Mouse (Mus musculus): ENCODE measurements at regions not wholly inside any gene's neighbourhood (a gene's known extent, or its start where the extent isn't known, plus 50 kb on each side); places are given as distances from the start of the nearest gene placed in this dataset.
A peak's percentile ranks its signal among the peaks of the same experiment; 100 is the strongest.

DNA sequence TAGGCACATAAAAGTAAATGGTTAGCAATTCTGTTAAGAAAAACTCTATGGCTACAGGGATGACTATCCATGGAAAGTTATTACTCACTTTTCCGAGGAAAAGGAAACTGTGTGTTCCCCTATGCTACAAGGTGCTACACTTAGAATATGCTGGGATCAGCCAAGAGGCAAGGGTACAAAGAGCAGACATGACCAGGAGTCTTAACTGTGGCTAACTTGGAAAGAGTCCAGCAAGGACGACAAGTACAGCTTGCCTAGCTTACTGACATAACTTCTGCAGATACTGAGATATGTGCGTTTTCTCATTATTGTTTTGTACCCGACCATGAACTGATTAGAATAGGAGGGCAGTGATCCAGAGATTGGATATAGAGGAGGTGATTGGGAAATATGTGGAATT is 296.4 kb downstream of the Gm16223 start:
- Histone ChIP-seq H3K4me2 (ENCODE audit: low read length) (no peak overlapping the region), H3K27ac (ENCODE audit: low read length) (no peak overlapping the region), H3K9me3 (replicated peaks; ENCODE audit: control insufficient read depth, low read length, poor library complexity, severe bottlenecking) (no peaks in the 10 kb centered on the region), H3K4me3 (ENCODE audit: low read depth, low read length) (no peak overlapping the region), H3K27me3 (ENCODE audit: control insufficient read depth, insufficient read depth, low read depth, low read length) (no peaks in the 10 kb centered on the region), H3K36me3 (ENCODE audit: control insufficient read depth, insufficient read depth, low read length) (no peaks in the 10 kb centered on the region), H3K4me1 (ENCODE audit: control insufficient read depth, insufficient read depth, low read length) (no peaks in the 10 kb centered on the region), H3K9ac (ENCODE audit: low read depth, low read length) (no peak overlapping the region)
- 85% methylated on average over 4 of the region's 4 CpGs for WGBS
- ATAC-seq, result no peak

DNA sequence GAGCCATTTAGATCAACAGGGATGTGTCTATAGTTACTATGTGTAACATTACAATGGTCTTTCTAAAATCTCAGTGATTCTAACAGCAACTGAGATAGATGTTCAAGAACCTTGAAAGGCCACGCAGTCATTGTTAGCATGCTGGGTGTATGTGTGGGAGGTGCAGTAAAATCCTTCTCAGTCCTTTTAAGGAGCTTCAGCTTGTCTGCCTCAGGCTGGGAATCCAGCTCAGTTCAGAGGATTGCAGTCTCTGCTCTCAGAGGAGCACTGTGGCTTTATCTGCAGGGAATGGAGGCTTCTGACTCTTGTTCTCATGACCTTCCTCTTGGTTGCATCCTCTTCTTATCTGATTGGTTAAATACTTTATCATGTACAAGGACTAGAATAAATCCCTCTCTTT is 320.2 kb downstream of the Gm16223 start:
- H3K36me3 ChIP-seq (ENCODE audit: control insufficient read depth, insufficient read depth, low read length), result no peaks in the 10 kb centered on the region
- no peak overlapping the region for H3K27ac ChIP-seq (ENCODE audit: low read length)
- 75% methylated on average over 1 of the region's 1 CpGs for WGBS
- no peaks in the 10 kb centered on the region for H3K9me3 ChIP-seq (replicated peaks; ENCODE audit: control insufficient read depth, low read length, poor library complexity, severe bottlenecking)
- ATAC-seq, result no peak
- H3K4me2 ChIP-seq (ENCODE audit: low read length), result no peak overlapping the region
- H3K9ac ChIP-seq (ENCODE audit: low read depth, low read length), result no peak overlapping the region
- H3K27me3 ChIP-seq (ENCODE audit: control insufficient read depth, insufficient read depth, low read depth, low read length), result no peaks in the 10 kb centered on the region
- no peaks in the 10 kb centered on the region for H3K4me1 ChIP-seq (ENCODE audit: control insufficient read depth, insufficient read depth, low read length)
- no peak overlapping the region for H3K4me3 ChIP-seq (ENCODE audit: low read depth, low read length)

DNA sequence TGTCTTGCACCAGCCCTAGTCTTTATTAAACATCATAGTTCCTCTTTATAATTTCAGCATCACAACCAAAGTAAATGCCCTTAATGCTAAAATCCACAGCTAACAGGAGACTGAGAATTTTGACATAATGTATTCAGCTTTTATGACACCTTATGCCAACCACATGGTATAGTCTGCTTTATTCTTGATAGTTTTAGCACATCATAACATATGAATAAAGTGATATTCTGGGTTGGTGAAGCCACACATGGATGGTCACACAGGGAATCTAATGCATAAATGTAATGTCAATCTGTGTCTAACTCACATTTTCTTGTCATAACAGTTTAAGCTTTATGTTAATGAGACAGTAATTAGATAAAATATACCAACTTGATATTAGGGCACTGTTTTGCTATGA is 328.9 kb downstream of the Gm16223 start:
- H3K27ac ChIP-seq (ENCODE audit: low read length), result no peak overlapping the region
- H3K9me3 ChIP-seq (replicated peaks; ENCODE audit: control insufficient read depth, low read length, poor library complexity, severe bottlenecking), result no peaks in the 10 kb centered on the region
- H3K27me3 ChIP-seq (ENCODE audit: control insufficient read depth, insufficient read depth, low read depth, low read length), result no peaks in the 10 kb centered on the region
- H3K9ac ChIP-seq (ENCODE audit: low read depth, low read length), result no peak overlapping the region
- H3K4me2 ChIP-seq (ENCODE audit: low read length), result no peak overlapping the region
- no peaks in the 10 kb centered on the region for H3K36me3 ChIP-seq (ENCODE audit: control insufficient read depth, insufficient read depth, low read length)
- H3K4me1 ChIP-seq (ENCODE audit: control insufficient read depth, insufficient read depth, low read length), result no peaks in the 10 kb centered on the region
- no peak overlapping the region for H3K4me3 ChIP-seq (ENCODE audit: low read depth, low read length)
- ATAC-seq, result no peak

GRCm38 (mm10) chr5:42409981-42410380 is 342.2 kb downstream of the Gm16223 start:
- Histone ChIP-seq H3K27me3 (ENCODE audit: control insufficient read depth, insufficient read depth, low read depth, low read length) (no peaks in the 10 kb centered on the region), H3K4me2 (ENCODE audit: low read length) (no peak overlapping the region), H3K36me3 (ENCODE audit: control insufficient read depth, insufficient read depth, low read length) (no peaks in the 10 kb centered on the region), H3K4me1 (ENCODE audit: control insufficient read depth, insufficient read depth, low read length) (no peaks in the 10 kb centered on the region), H3K9me3 (replicated peaks; ENCODE audit: control insufficient read depth, low read length, poor library complexity, severe bottlenecking) (no peaks in the 10 kb centered on the region), H3K27ac (ENCODE audit: low read length) (no peak overlapping the region), H3K9ac (ENCODE audit: low read depth, low read length) (no peak overlapping the region), H3K4me3 (ENCODE audit: low read depth, low read length) (no peak overlapping the region)
- no peak for ATAC-seq

- ATAC-seq, result no peak
These were observed 344.5 kb downstream of the Gm16223 start for GRCm38 (mm10) chr5:42412296-42412695.

DNA sequence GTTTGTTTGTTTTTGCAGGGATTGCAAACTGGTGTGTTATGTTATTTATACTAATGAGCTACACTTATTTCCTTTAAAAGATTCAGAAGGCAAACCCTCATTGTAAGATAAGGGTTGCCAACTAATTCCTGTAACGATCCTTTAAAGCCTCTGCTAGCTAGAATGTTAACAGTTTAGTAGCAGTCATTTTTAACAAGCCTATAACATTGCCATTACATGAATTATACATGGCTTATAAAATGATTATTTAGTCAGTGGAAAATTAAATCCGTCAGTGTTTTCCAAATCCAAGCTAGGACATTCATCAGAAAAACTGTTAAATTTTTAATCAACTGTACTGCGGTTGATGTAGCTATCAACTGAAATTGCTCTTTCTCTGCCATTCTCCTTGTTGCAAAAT is 358.1 kb downstream of the Gm16223 start:
- Histone ChIP-seq H3K9me3 (replicated peaks; ENCODE audit: control insufficient read depth, low read length, poor library complexity, severe bottlenecking) (no peaks in the 10 kb centered on the region), H3K27ac (ENCODE audit: low read length) (no peak overlapping the region), H3K9ac (ENCODE audit: low read depth, low read length) (no peak overlapping the region), H3K4me2 (ENCODE audit: low read length) (no peak overlapping the region), H3K27me3 (ENCODE audit: control insufficient read depth, insufficient read depth, low read depth, low read length) (no peaks in the 10 kb centered on the region), H3K4me3 (ENCODE audit: low read depth, low read length) (no peak overlapping the region), H3K4me1 (ENCODE audit: control insufficient read depth, insufficient read depth, low read length) (no peaks in the 10 kb centered on the region), H3K36me3 (ENCODE audit: control insufficient read depth, insufficient read depth, low read length) (no peaks in the 10 kb centered on the region)
- WGBS, result 51% methylated on average over 3 of the region's 3 CpGs
- peak; percentile 25; the same call in 1 of the 2 replicates for ATAC-seq

More at GRCm38 (mm10) chr5:42412296-42412695, 344.5 kb downstream of the Gm16223 start:
- Histone ChIP-seq H3K36me3 (ENCODE audit: control insufficient read depth, insufficient read depth, low read length) (no peaks in the 10 kb centered on the region), H3K27me3 (ENCODE audit: control insufficient read depth, insufficient read depth, low read depth, low read length) (no peaks in the 10 kb centered on the region), H3K9me3 (replicated peaks; ENCODE audit: control insufficient read depth, low read length, poor library complexity, severe bottlenecking) (no peaks in the 10 kb centered on the region), H3K4me3 (ENCODE audit: low read depth, low read length) (no peak overlapping the region), H3K4me2 (ENCODE audit: low read length) (no peak overlapping the region), H3K27ac (ENCODE audit: low read length) (no peak overlapping the region), H3K9ac (ENCODE audit: low read depth, low read length) (no peak overlapping the region), H3K4me1 (ENCODE audit: control insufficient read depth, insufficient read depth, low read length) (no peaks in the 10 kb centered on the region)
- WGBS, result 19% methylated on average over 1 of the region's 1 CpGs

DNA sequence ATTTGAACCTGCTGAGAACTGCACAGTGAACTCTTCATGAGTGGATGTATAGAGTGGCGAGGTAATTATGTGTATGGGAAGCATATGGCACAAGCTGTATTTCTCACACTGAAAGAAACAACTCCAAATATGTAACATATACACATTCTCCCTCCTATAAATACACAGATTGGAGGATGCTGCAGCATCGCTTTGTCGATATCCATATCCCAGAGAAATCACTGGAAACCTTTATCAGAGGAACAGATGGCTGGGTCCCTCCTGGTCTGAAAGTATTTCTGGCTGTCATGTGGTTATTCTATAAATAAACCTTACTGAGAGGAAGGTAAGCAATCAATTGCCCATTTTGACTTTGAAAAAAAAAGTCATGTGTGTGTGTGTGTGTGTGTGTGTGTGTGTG is 365.4 kb downstream of the Gm16223 start:
- Histone ChIP-seq H3K4me2 (ENCODE audit: low read length) (no peak overlapping the region), H3K9ac (ENCODE audit: low read depth, low read length) (no peak overlapping the region), H3K27me3 (ENCODE audit: control insufficient read depth, insufficient read depth, low read depth, low read length) (no peaks in the 10 kb centered on the region), H3K9me3 (replicated peaks; ENCODE audit: control insufficient read depth, low read length, poor library complexity, severe bottlenecking) (no peaks in the 10 kb centered on the region), H3K36me3 (ENCODE audit: control insufficient read depth, insufficient read depth, low read length) (no peaks in the 10 kb centered on the region), H3K4me3 (ENCODE audit: low read depth, low read length) (no peak overlapping the region), H3K4me1 (ENCODE audit: control insufficient read depth, insufficient read depth, low read length) (no peaks in the 10 kb centered on the region), H3K27ac (ENCODE audit: low read length) (no peak overlapping the region)
- no peak for ATAC-seq
- WGBS, result 89% methylated on average over 3 of the region's 3 CpGs

GRCm38 (mm10) chr5:42448644-42449043 is 380.9 kb downstream of the Gm16223 start:
- H3K9ac ChIP-seq (ENCODE audit: low read depth, low read length), result no peak overlapping the region
- no peak overlapping the region for H3K4me2 ChIP-seq (ENCODE audit: low read length)
- no peaks in the 10 kb centered on the region for H3K9me3 ChIP-seq (replicated peaks; ENCODE audit: control insufficient read depth, low read length, poor library complexity, severe bottlenecking)
- H3K4me3 ChIP-seq (ENCODE audit: low read depth, low read length), result no peak overlapping the region
- no peaks in the 10 kb centered on the region for H3K4me1 ChIP-seq (ENCODE audit: control insufficient read depth, insufficient read depth, low read length)
- 90% methylated on average over 2 of the region's 2 CpGs for WGBS
- no peaks in the 10 kb centered on the region for H3K36me3 ChIP-seq (ENCODE audit: control insufficient read depth, insufficient read depth, low read length)
- no peak for ATAC-seq
- no peak overlapping the region for H3K27ac ChIP-seq (ENCODE audit: low read length)
- no peaks in the 10 kb centered on the region for H3K27me3 ChIP-seq (ENCODE audit: control insufficient read depth, insufficient read depth, low read depth, low read length)

DNA sequence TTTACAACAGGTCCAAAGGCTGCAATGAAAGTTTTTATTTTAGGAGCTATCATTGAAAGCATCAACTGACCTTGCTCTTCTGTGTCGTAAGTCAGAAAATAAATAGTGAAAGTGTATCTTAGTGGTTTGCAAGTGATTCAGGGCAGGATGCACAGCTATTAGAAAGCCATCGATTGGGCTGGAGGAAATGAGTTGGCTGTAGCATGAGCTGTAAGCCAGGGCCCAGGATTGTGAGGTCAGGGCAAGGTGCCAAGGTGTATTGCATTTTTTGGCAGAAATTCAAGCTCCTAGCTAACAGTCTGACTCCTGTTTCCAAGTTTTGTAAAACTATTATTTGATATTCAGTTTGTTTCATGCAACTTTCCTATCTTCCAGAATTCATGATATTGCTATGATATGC is 381.8 kb downstream of the Gm16223 start:
- Histone ChIP-seq H3K4me3 (ENCODE audit: low read depth, low read length) (no peak overlapping the region), H3K27me3 (ENCODE audit: control insufficient read depth, insufficient read depth, low read depth, low read length) (no peaks in the 10 kb centered on the region), H3K9ac (ENCODE audit: low read depth, low read length) (no peak overlapping the region), H3K9me3 (replicated peaks; ENCODE audit: control insufficient read depth, low read length, poor library complexity, severe bottlenecking) (no peaks in the 10 kb centered on the region), H3K4me2 (ENCODE audit: low read length) (no peak overlapping the region), H3K4me1 (ENCODE audit: control insufficient read depth, insufficient read depth, low read length) (no peaks in the 10 kb centered on the region), H3K27ac (ENCODE audit: low read length) (no peak overlapping the region), H3K36me3 (ENCODE audit: control insufficient read depth, insufficient read depth, low read length) (no peaks in the 10 kb centered on the region)
- ATAC-seq, result no peak
- 84% methylated on average over 2 of the region's 2 CpGs for WGBS

DNA sequence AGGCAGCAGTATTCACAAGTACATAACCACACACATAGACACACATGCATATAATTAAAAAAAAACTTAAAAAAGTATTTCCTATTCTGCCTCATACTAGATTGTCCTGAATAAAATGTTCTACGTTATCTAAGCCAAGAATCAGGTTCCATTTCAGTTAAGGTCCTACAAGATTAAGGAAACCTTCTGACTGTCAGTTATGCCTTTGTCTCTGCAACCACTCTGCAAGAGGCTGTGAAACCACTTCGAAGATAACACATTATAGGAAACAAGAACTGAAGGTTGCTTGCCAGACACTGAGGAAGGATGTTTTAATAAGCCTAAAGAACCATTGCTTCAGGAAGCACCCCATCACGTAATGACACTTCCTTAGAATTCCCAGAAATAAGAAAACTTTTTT is 385.9 kb downstream of the Gm16223 start:
- H3K4me3 ChIP-seq (ENCODE audit: low read depth, low read length), result no peak overlapping the region
- H3K36me3 ChIP-seq (ENCODE audit: control insufficient read depth, insufficient read depth, low read length), result no peaks in the 10 kb centered on the region
- H3K9me3 ChIP-seq (replicated peaks; ENCODE audit: control insufficient read depth, low read length, poor library complexity, severe bottlenecking), result no peaks in the 10 kb centered on the region
- 87% methylated on average over 3 of the region's 3 CpGs for WGBS
- H3K9ac ChIP-seq (ENCODE audit: low read depth, low read length), result no peak overlapping the region
- ATAC-seq, result no peak
- H3K27me3 ChIP-seq (ENCODE audit: control insufficient read depth, insufficient read depth, low read depth, low read length), result no peaks in the 10 kb centered on the region
- no peak overlapping the region for H3K27ac ChIP-seq (ENCODE audit: low read length)
- no peak overlapping the region for H3K4me2 ChIP-seq (ENCODE audit: low read length)
- H3K4me1 ChIP-seq (ENCODE audit: control insufficient read depth, insufficient read depth, low read length), result no peaks in the 10 kb centered on the region
